Mouse (Mus musculus) adrenal gland, adult 8-10 months (tissue): ENCODE data around the gene Ralgapa1. TPM values are rescaled to one million over a fixed set of nuclear protein-coding genes. Genes with fewer than 3 reads are reported as not detected.

ENCODE experiments used
- microRNA-seq, 2 experiments: library from miRNA; unstranded; fragments of <30 nt; microRNA quantifications; one replicate each; pipeline ENCODE4 v1.2.0; 2022
- total RNA-seq, 4 experiments: library from RNA; stranded (reverse); gene quantifications; 2 replicates each; pipeline ENCODE4 v1.2.4; 2022

The Ralgapa1 gene
- total RNA-seq, 4 experiments from 2014 or later: 74.0 to 86.7 (median 80.2) TPM

Small RNA genes lying within 50 kb of the gene (microRNA-seq; reads per million reads assigned to microRNA genes)
- 0.70 to 1.0 reads per million in 2 experiments for gene Gm23394

Other genes starting within 250 kb of the Ralgapa1 start
- 1 to 10 TPM; 2.6 to 6.4 (median 4.8) TPM for gene Insm2, start 221.7 kb downstream of the Ralgapa1 start, total RNA-seq
- gene Brms1l, start 15.2 kb upstream of the Ralgapa1 start, total RNA-seq: 10 to 100 TPM; 46.7 to 68.7 (median 56.0) TPM